Mouse (Mus musculus) myocyte (in vitro differentiated cells): ENCODE data around the gene Mapk10. TPM values are rescaled to one million over a fixed set of nuclear protein-coding genes. Genes with fewer than 3 reads are reported as not detected.

Experiments
- H3K27me3 ChIP-seq: one replicate; pipeline ENCODE4 v1.6.1; 2011; ENCODE audit not compliant: control insufficient read depth, insufficient read depth, insufficient read length
- H3K36me3 ChIP-seq: one replicate; pipeline ENCODE4 v1.6.1; 2011; ENCODE audit not compliant: control insufficient read depth, insufficient read depth
- H3K4me2 ChIP-seq: one replicate; pipeline ENCODE4 v1.6.1; 2011; ENCODE audit warnings: low read depth, control low read depth
- H3K4me3 ChIP-seq: one replicate; pipeline ENCODE4 v1.5.1; 2011; ENCODE audit warnings: mild to moderate bottlenecking, control low read depth, moderate library complexity
- H3K79me2 ChIP-seq: one replicate; pipeline ENCODE4 v1.6.1; 2011; ENCODE audit not compliant: control insufficient read depth, insufficient read depth
- H3ac ChIP-seq: one replicate; pipeline ENCODE4 v1.6.1; 2011; ENCODE audit not compliant: control insufficient read depth, insufficient read length
- CEBPB ChIP-seq: IDR thresholded peaks from 2 replicates; pipeline ENCODE4 v1.6.1; 2011; ENCODE audit warnings: mild to moderate bottlenecking, moderate library complexity; ENCODE audit not compliant: poor library complexity, insufficient read depth, severe bottlenecking
- E2F4 ChIP-seq: IDR thresholded peaks from one replicate; pipeline ENCODE4 v1.6.1; 2011; ENCODE audit warnings: mild to moderate bottlenecking, control low read depth, moderate library complexity; ENCODE audit not compliant: insufficient read depth
- MAX ChIP-seq: IDR thresholded peaks from one replicate; pipeline ENCODE4 v1.6.1; 2011; ENCODE audit warnings: low read depth, mild to moderate bottlenecking, control low read depth
- MYOD1 ChIP-seq, 3 experiments: IDR thresholded peaks; one replicate each; pipeline ENCODE4 v1.6.1; 2011; ENCODE audit warnings: control low read depth in 2 of 3, low read depth in 2 of 3, mild to moderate bottlenecking in 2 of 3, moderate library complexity in 1 of 3; ENCODE audit not compliant: insufficient read length in 2 of 3, control insufficient read depth in 1 of 3
- MYOG ChIP-seq, 3 experiments: IDR thresholded peaks; one replicate each; pipeline ENCODE4 v1.6.1; 2011; ENCODE audit warnings: control low read depth in 2 of 3, low read depth in 2 of 3, mild to moderate bottlenecking in 2 of 3; ENCODE audit not compliant: insufficient read length in 2 of 3, control insufficient read depth in 1 of 3, insufficient read depth in 1 of 3
- POLR2A ChIP-seq: IDR thresholded peaks from one replicate; pipeline ENCODE4 v1.6.1; 2011; ENCODE audit warnings: low read depth, mild to moderate bottlenecking, control low read depth, moderate library complexity; ENCODE audit not compliant: insufficient read length
- POLR2AphosphoS2 ChIP-seq: IDR thresholded peaks from one replicate; pipeline ENCODE4 v1.6.1; 2011; ENCODE audit warnings: low read depth, control low read depth; ENCODE audit not compliant: insufficient read length
- REST ChIP-seq: IDR thresholded peaks from one replicate; pipeline ENCODE4 v1.6.1; 2011; ENCODE audit warnings: mild to moderate bottlenecking, control low read depth, moderate library complexity; ENCODE audit not compliant: insufficient read depth, insufficient read length
- SRF ChIP-seq: IDR thresholded peaks from one replicate; pipeline ENCODE4 v1.6.1; 2011; ENCODE audit warnings: low read depth; ENCODE audit not compliant: control insufficient read depth, insufficient read length
- TCF12 ChIP-seq: IDR thresholded peaks from one replicate; pipeline ENCODE4 v1.6.1; 2011; ENCODE audit warnings: mild to moderate bottlenecking, control low read depth; ENCODE audit not compliant: poor library complexity, insufficient read depth, severe bottlenecking
- TCF3 ChIP-seq: IDR thresholded peaks from one replicate; pipeline ENCODE4 v1.6.1; 2011; ENCODE audit warnings: low read depth, control low read depth; ENCODE audit not compliant: insufficient read length
- USF1 ChIP-seq: IDR thresholded peaks from one replicate; pipeline ENCODE4 v1.6.1; 2011; ENCODE audit warnings: low read depth, mild to moderate bottlenecking, control low read depth, moderate library complexity
- polyA plus RNA-seq: library from polyadenylated mRNA; unstranded; fragments of >200 nt; fragmentation: generic; extraction: Trizol; gene quantifications from one replicate; pipeline ENCODE4 v1.2.1, GENCODE M21; 2012; ENCODE audit warnings: missing spikeins

Mapk10 gene
- polyA plus RNA-seq, 1 experiment: 0.05 TPM

- Histone ChIP-seq H3K27me3 (no peaks in the 10 kb centered on the region), H3K79me2 (no peaks in the 10 kb centered on the region), H3K4me2 (no peak overlapping the region), H3ac (no peak overlapping the region), H3K4me3 (no peak overlapping the region), H3K36me3 (no peaks in the 10 kb centered on the region)
- no peak for TF ChIP-seq MAX
- TF ChIP-seq USF1: no peak
- TF ChIP-seq CEBPB: no peak
- TF ChIP-seq REST: no peak
- no peak for TF ChIP-seq POLR2A
- TF ChIP-seq MYOD1 (IDR thresholded peaks at IDR 0.05; ENCODE audit: control insufficient read depth in 1 of 3, insufficient read length in 2 of 3, low read depth in 2 of 3): no peak
- TF ChIP-seq E2F4: no peak
- TF ChIP-seq TCF3: no peak
Measured at GRCm38 (mm10) chr5:103105441-103106414, 105.4 kb downstream of the Mapk10 start.

GRCm38 (mm10) chr5:103104082-103104481, 107.1 kb downstream of the Mapk10 start:
- Histone ChIP-seq H3K36me3 (no peaks in the 10 kb centered on the region), H3K4me3 (no peak overlapping the region), H3K79me2 (no peaks in the 10 kb centered on the region), H3ac (no peak overlapping the region), H3K4me2 (no peak overlapping the region), H3K27me3 (no peaks in the 10 kb centered on the region)
- TF ChIP-seq MAX: no peak
- TF ChIP-seq POLR2A: no peak
- no peak for TF ChIP-seq MYOG (IDR thresholded peaks at IDR 0.05; ENCODE audit: control insufficient read depth in 1 of 3, insufficient read depth in 1 of 3, insufficient read length in 2 of 3, low read depth in 2 of 3)
- TF ChIP-seq REST: no peak
- TF ChIP-seq TCF3: no peak
- TF ChIP-seq E2F4: no peak
- no peak for TF ChIP-seq USF1
- no peak for TF ChIP-seq MYOD1 (IDR thresholded peaks at IDR 0.05; ENCODE audit: control insufficient read depth in 1 of 3, insufficient read length in 2 of 3, low read depth in 2 of 3)
- TF ChIP-seq SRF: no peak
- TF ChIP-seq POLR2AphosphoS2: no peak
- TF ChIP-seq TCF12: no peak
- TF ChIP-seq CEBPB: no peak

GRCm38 (mm10) chr5:103102876-103103393, 108.2 kb downstream of the Mapk10 start:
- Histone ChIP-seq H3ac (no peak overlapping the region), H3K36me3 (no peaks in the 10 kb centered on the region), H3K4me2 (no peak overlapping the region), H3K27me3 (no peaks in the 10 kb centered on the region), H3K79me2 (no peaks in the 10 kb centered on the region), H3K4me3 (no peak overlapping the region)
- TF ChIP-seq REST (no peak), TCF3 (no peak), USF1 (no peak), POLR2AphosphoS2 (no peak), E2F4 (no peak), SRF (no peak), MYOD1 (IDR thresholded peaks at IDR 0.05; ENCODE audit: control insufficient read depth in 1 of 3, insufficient read length in 2 of 3, low read depth in 2 of 3) (no peak), MYOG (IDR thresholded peaks at IDR 0.05; ENCODE audit: control insufficient read depth in 1 of 3, insufficient read depth in 1 of 3, insufficient read length in 2 of 3, low read depth in 2 of 3) (no peak), POLR2A (no peak), MAX (no peak), TCF12 (no peak)

- Histone ChIP-seq H3K27me3 (no peaks in the 10 kb centered on the region), H3K36me3 (no peaks in the 10 kb centered on the region), H3K79me2 (no peaks in the 10 kb centered on the region), H3K4me2 (no peak overlapping the region), H3ac (no peak overlapping the region), H3K4me3 (no peak overlapping the region)
- TF ChIP-seq USF1: no peak
- no peak for TF ChIP-seq TCF12
- TF ChIP-seq POLR2AphosphoS2: no peak
- TF ChIP-seq E2F4: no peak
- TF ChIP-seq REST: no peak
- TF ChIP-seq MYOG (IDR thresholded peaks at IDR 0.05; ENCODE audit: control insufficient read depth in 1 of 3, insufficient read depth in 1 of 3, insufficient read length in 2 of 3, low read depth in 2 of 3): no peak
- TF ChIP-seq CEBPB: no peak
- no peak for TF ChIP-seq MYOD1 (IDR thresholded peaks at IDR 0.05; ENCODE audit: control insufficient read depth in 1 of 3, insufficient read length in 2 of 3, low read depth in 2 of 3)
- TF ChIP-seq TCF3: no peak
- TF ChIP-seq POLR2A: no peak
- TF ChIP-seq MAX: no peak
- no peak for TF ChIP-seq SRF
Measured at GRCm38 (mm10) chr5:103102176-103102575, 109.0 kb downstream of the Mapk10 start.
